ENCODE assay signal across 8 mouse cellular contexts in the genomic region with DNA sequence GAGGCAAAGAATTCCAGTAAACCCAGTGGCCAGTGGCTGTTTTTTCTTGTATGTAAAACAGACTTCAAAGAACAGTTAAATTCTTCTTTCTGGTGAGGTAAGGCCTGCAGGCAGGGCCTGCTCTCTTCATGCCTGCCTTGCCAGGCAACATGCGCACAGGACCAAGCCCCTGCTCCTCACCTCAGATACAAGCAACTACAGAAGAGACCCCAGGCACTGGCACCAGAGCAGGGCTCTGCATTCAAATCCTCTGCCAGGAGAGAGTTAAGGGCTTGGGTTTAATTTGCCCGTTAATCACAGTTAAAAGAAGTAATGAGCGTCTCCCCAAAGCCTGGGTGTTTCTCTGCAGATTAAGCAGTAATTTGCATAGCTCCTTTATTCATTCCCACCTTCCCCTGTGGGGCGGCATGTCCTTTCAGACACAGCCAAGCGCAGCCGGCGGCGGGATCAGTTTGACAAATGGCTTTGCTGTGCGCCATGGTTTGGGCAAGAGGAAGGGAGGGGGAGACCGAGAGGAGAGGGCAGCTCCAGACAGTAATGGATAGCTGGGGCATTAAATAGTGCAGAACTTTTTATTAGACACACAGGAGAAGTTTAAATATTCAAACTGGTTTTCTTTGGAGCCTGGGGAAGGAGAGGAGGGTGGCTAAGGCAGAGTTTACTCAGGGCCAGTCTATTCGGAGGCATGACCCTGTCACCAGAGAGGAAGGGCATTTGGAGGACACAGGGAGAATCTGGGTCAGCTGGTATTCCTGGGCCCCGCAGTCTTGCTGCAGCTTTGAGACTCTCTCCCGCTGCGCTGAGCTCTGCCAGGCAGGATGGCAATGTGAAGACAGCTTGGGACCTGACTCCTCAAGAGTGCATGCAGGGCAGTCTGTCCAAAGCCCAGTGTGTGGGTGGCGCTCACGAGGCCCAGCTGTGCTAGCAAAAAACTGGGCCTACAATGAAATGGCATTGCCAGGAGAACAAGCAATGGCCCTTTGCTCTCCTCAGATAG. TPM values are rescaled to one million over a fixed set of nuclear protein-coding genes. Genes with fewer than 3 reads are reported as not detected.
DNase-seq lines count a peak whose midpoint lies in the region; ATAC-seq and TF ChIP-seq lines count a peak whose summit lies in the region.
"Had no signal": no experiment of that assay in that cellular context is flagged by ENCODE, and none has a peak within 500 bp of the region (broad histone marks: within the 10 kb centered on the region; RNA-seq: fewer than 3 reads in every experiment).

No protein-coding gene starts in this region.

- 4% methylated on average over 16 of the region's 16 CpGs for WGBS in forebrain, embryonic 14.5 days
- 12% methylated on average over 16 of the region's 16 CpGs for WGBS in limb, embryonic 10.5 days

- H3K27me3 ChIP-seq in forebrain, embryonic 14.5 days (replicated peaks; ENCODE audit: control insufficient read depth, insufficient read depth, low read length) = no peaks in the 10 kb centered on the region
- 0 out of 2 replicates have a peak, but pooled peaks cover 5% of the 10 kb centered on the region for H3K27me3 ChIP-seq in limb, embryonic 10.5 days (ENCODE audit: low read depth, poor library complexity, severe bottlenecking)

- peak overlapping the region; percentile 79 for H3K27ac ChIP-seq in layer of hippocampus, adult 2 months
- peak overlapping the region; percentile 35 for H3K27ac ChIP-seq in brown adipose tissue, adult 24 weeks (replicated peaks; ENCODE audit: low read depth, low read length)
- H3K27ac ChIP-seq in forebrain, embryonic 14.5 days (ENCODE audit: low read depth, low read length) = peak overlapping the region; percentile 89
- H3K27ac ChIP-seq in limb, embryonic 10.5 days = peak overlapping the region; percentile 31; the same call in 1 of the 2 replicates

- peak; percentile 83 for ATAC-seq in forebrain, embryonic 14.5 days

- TF ChIP-seq CTCF in layer of hippocampus, adult 2 months (conservative IDR thresholded peaks at IDR 0.05) = no peak

- peak in 1 of 2 experiments; percentile 34 for DNase-seq in layer of hippocampus, adult 2 months (ENCODE audit: low spot score in 2 of 2)
- no peak for DNase-seq in layer of hippocampus, adult 11-12 months (ENCODE audit: low spot score)
- DNase-seq in forebrain, embryonic 14.5 days (ENCODE audit: low spot score) = peak; percentile 96
- peak; percentile 67 for DNase-seq in limb, embryonic 10.5 days (ENCODE audit: low spot score)
- no peak for DNase-seq in testis, postnatal 10 days (ENCODE audit: low spot score)
- no peak for DNase-seq in urinary bladder, postnatal 36 days (ENCODE audit: low spot score in 2 of 2)

- peak overlapping the region; percentile 2; the same call in 1 of the 2 replicates for H3K9ac ChIP-seq in forebrain, embryonic 14.5 days (ENCODE audit: low read length)

- peaks cover 14% of the 10 kb centered on the region for H3K36me3 ChIP-seq in forebrain, embryonic 14.5 days (ENCODE audit: control insufficient read depth, insufficient read depth, low read length)
- peaks cover 17% of the 10 kb centered on the region for H3K36me3 ChIP-seq in limb, embryonic 10.5 days

- H3K4me3 ChIP-seq in layer of hippocampus, adult 2 months = no peak overlapping the region
- no peak overlapping the region for H3K4me3 ChIP-seq in brown adipose tissue, adult 24 weeks (ENCODE audit: insufficient read depth, low read depth, low read length)
- no peak overlapping the region for H3K4me3 ChIP-seq in forebrain, embryonic 14.5 days (ENCODE audit: low read depth, low read length)
- no peak overlapping the region for H3K4me3 ChIP-seq in limb, embryonic 10.5 days

- H3K4me1 ChIP-seq in brown adipose tissue, adult 24 weeks (ENCODE audit: control insufficient read depth, insufficient read depth, insufficient read length, low read length) = no peaks in the 10 kb centered on the region
- H3K4me1 ChIP-seq in forebrain, embryonic 14.5 days (ENCODE audit: control insufficient read depth, insufficient read depth, low read length) = peaks cover 54% of the 10 kb centered on the region
- peaks cover 82% of the 10 kb centered on the region for H3K4me1 ChIP-seq in limb, embryonic 10.5 days

- no peaks in the 10 kb centered on the region for H3K9me3 ChIP-seq in forebrain, embryonic 14.5 days (replicated peaks; ENCODE audit: control insufficient read depth, low read length)
- H3K9me3 ChIP-seq in limb, embryonic 10.5 days (replicated peaks) = no peaks in the 10 kb centered on the region

- peak overlapping the region; percentile 6; the same call in 1 of the 2 replicates for H3K4me2 ChIP-seq in forebrain, embryonic 14.5 days (ENCODE audit: low read length)

RNA-seq across cellular contexts. Expression of gene Cdk5rap3, which starts 13.4 kb away (rescaled TPM):
- total RNA-seq in layer of hippocampus, adult 2 months (2021) = 10 to 100 TPM; 34.5 to 41.6 TPM
- polyA plus RNA-seq in brown adipose tissue, adult 24 weeks (2012; ENCODE audit: insufficient read depth, insufficient read length, missing spikeins) = 19.5 and 27.2 TPM in 2 replicates
- 91.2 and 98.4 TPM in 2 replicates for polyA plus RNA-seq in forebrain, embryonic 14.5 days (2014; fragmentation: Nextera tagmentation; extraction: Ambion mirVana)
- polyA plus RNA-seq in limb, embryonic 10.5 days (2016; fragmentation: Nextera tagmentation; extraction: Ambion mirVana) = 85.3 and 90.0 TPM in 2 replicates

RNA-seq across cellular contexts. Expression of gene Prr15l, which starts 25.0 kb away (rescaled TPM):
- not detected for total RNA-seq in layer of hippocampus, adult 2 months (2021)
- polyA plus RNA-seq in brown adipose tissue, adult 24 weeks (2012; ENCODE audit: insufficient read depth, insufficient read length, missing spikeins) = not detected in 2 replicates
- polyA plus RNA-seq in forebrain, embryonic 14.5 days (2014; fragmentation: Nextera tagmentation; extraction: Ambion mirVana) = 0.09 TPM in 1 of 2 replicates, not detected in the other
- 0.58 and 0.71 TPM in 2 replicates for polyA plus RNA-seq in limb, embryonic 10.5 days (2016; fragmentation: Nextera tagmentation; extraction: Ambion mirVana)
- total RNA-seq: left cerebral cortex, postnatal 25 days had no signal

RNA-seq across cellular contexts. Expression of gene Pnpo, which starts 40.8 kb away (rescaled TPM):
- total RNA-seq in layer of hippocampus, adult 2 months (2021) = 10 to 100 TPM; 36.7 to 36.8 TPM
- 19.8 and 25.7 TPM in 2 replicates for polyA plus RNA-seq in brown adipose tissue, adult 24 weeks (2012; ENCODE audit: insufficient read depth, insufficient read length, missing spikeins)
- 19.0 and 21.9 TPM in 2 replicates for polyA plus RNA-seq in forebrain, embryonic 14.5 days (2014; fragmentation: Nextera tagmentation; extraction: Ambion mirVana)
- polyA plus RNA-seq in limb, embryonic 10.5 days (2016; fragmentation: Nextera tagmentation; extraction: Ambion mirVana) = 31.3 and 33.0 TPM in 2 replicates

RNA-seq across cellular contexts. Expression of gene Copz2, which starts 53.3 kb away (rescaled TPM):
- total RNA-seq in layer of hippocampus, adult 2 months (2021) = 1 to 10 TPM; 5.9 to 7.0 TPM
- 55.7 and 98.7 TPM in 2 replicates for polyA plus RNA-seq in brown adipose tissue, adult 24 weeks (2012; ENCODE audit: insufficient read depth, insufficient read length, missing spikeins)
- 14.7 and 15.0 TPM in 2 replicates for polyA plus RNA-seq in forebrain, embryonic 14.5 days (2014; fragmentation: Nextera tagmentation; extraction: Ambion mirVana)
- polyA plus RNA-seq in limb, embryonic 10.5 days (2016; fragmentation: Nextera tagmentation; extraction: Ambion mirVana) = 25.9 and 39.9 TPM in 2 replicates

Comparison
In these comparisons a context has a peak if more than half of its experiments do, and no peak if none do; other contexts are left out.
1. DNase-seq: peak in forebrain, embryonic 14.5 days (single experiment) and limb, embryonic 10.5 days (single experiment); none in layer of hippocampus, adult 11-12 months (single experiment), testis, postnatal 10 days (single experiment) and urinary bladder, postnatal 36 days (0 of 2).
2. H3K27ac ChIP-seq: peak in every context shown above with its lines; median percentile 89 in forebrain, embryonic 14.5 days; 79 in layer of hippocampus, adult 2 months; 35 in brown adipose tissue, adult 24 weeks; 31 in limb, embryonic 10.5 days.